Mouse (Mus musculus) B cell, adult 62 days (primary cell): ENCODE results near the gene Gpr137. TPM values are rescaled to one million over a fixed set of nuclear protein-coding genes. Genes with fewer than 3 reads are reported as not detected.

Source experiments
- total RNA-seq: library from RNA; stranded (reverse); gene quantifications from 4 replicates; pipeline ENCODE4 v1.2.4, GENCODE M21; 2023

Gpr137 gene
- 17.0 to 21.0 TPM (median 18.9 TPM) in 4 replicates for total RNA-seq

GRCm38 (mm10) chr19:6942249-6942691, at the start of gene Gpr137:
Gpr137 (minus strand) TSS chr19:6942480.

GRCm38 (mm10) chr19:6987061-6987903, 45.0 kb upstream of the Gpr137 start, which contains the start of gene Vegfb:
Vegfb (minus strand) TSS chr19:6987651.

GRCm38 (mm10) chr19:6980381-6981093, 38.3 kb upstream of the Gpr137 start, which contains the start of gene Fkbp2:
Fkbp2 (minus strand) TSS chr19:6980501.

GRCm38 (mm10) chr19:6975537-6976521, 33.5 kb upstream of the Gpr137 start, which contains the start of gene Plcb3:
Plcb3 (minus strand) TSS chr19:6976470.

DNA sequence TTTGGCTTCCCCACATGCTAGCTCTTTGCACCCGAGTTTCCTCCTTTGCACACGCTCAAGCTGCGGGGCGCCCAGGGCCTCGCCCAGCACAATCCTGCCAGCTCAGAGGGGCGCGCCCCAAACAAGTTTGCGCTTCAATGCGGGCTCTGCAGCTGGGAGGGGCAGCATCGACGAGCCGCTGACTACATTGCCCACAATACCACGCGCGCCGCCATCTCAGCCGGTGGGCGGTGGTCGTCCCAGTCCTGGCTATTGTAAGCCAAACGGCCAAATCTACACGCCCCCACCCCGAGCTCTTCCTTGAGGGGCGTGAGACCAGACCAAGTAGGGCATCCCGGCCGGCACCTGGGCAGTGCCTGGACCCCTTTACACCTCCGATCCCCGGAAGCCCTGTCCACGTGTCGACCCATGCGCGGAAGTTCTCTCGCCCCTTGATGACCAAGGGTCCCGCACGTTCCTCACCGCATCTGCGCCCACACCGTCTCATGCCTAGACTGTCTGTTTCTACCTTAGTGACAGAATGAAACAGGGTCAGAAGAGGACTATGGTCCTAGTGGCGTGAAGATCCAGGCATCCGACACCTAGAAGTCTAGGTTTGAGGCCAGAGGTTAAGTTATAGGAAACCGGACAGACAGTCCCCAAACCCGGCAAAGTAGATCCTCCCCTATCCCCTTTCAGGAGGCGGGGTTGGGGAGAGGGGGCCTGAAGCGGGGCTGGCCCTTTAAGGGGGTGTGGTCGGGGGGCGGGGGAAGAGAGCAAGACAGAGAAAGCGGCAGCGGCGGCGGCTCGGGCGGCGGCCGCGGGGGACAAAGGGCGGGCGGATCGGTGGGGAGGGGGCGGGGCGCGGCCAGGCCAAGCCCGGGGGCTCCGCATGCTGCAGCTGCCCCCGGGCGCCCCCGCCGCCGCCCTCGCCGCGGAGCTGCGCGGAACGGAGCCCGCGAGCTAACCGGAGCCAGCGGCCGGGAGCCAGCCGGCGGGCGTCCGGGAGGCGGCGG, 32.2 kb upstream of the Gpr137 start, which contains the start of gene Ppp1r14b:
Gene Ppp1r14b, plus strand, starts transcription at position 758 of the 995 bp plus-strand sequence.

GRCm38 (mm10) chr19:6941372-6942248, 670 bp downstream of the Gpr137 start, which contains the start of gene Bad:
Bad (plus strand) TSS chr19:6941861.

GRCm38 (mm10) chr19:6934195-6934977, 7.9 kb downstream of the Gpr137 start, which contains the start of gene Kcnk4:
Kcnk4 (minus strand) TSS chr19:6934515.

DNA sequence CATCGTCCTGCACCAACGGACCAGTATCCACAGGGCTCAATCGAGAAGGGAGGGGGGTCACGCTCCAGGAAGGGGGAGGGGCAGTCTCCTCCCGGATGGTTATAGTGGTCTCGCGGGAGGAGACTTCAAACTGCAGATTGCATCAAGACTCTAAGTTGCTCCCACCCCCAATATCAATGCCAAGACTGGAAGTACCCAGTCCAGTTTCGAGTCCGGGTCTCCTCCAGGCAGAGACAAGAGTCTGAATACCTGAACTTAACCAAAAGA, 17.0 kb downstream of the Gpr137 start, which contains the start of gene Catsperz:
Gene Catsperz, minus strand, starts transcription at position 74 of the 267 bp plus-strand sequence.

DNA sequence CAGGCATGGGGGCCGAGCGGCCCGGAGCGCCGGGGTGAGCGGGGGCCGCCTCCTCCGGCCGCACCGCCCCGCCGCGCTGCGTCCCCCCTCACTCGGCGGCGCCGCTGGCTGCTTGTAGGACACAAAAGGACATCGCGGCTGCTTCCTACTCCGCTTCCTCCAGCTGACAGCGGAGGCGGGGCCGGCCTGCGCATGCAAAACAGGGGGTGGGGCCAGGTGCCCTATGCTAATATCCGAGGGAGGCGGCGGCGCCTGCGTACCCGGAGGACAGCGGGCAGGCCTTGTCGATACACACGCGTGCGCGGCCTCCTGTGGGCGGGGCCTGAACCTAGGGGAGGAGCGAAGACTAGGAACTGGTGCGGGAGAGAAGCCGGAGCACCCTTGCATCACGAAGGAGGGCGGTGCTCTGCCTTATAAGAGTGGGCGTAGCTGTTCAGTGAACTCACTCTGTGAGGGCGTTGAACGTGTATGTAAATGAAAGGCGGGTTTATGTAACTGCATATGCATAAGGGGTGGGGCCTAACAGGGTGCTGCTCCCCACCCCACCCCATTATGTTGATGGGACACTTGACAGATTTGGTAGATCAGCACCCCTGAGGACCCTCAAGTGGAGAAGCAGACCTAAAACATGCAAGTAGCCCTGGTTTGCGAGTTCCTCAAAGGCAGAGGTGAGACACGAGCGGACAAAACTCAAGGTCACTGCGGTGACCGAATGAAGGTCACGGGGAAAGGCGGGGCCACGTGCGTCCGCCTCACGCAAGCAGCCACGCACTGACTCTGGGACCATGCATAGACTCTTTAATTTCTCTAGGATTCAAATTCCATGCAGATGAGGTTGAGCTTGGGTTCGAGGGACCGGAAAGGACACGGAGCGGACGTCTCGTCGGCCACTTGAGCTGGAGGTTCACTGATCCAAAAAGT, 20.4 kb downstream of the Gpr137 start, which contains the start of gene Esrra:
Gene Esrra, minus strand, starts transcription at position 167 of the 921 bp plus-strand sequence.

GRCm38 (mm10) chr19:6909507-6910289, 32.6 kb downstream of the Gpr137 start, which contains the start of the genes Trmt112 and Prdx5:
Trmt112 (plus strand) TSS chr19:6909698.
Prdx5 (minus strand) TSS chr19:6910106.

Other genes with a start within 250 kb of the Gpr137 start
- gene Rps6ka4, start 101.8 kb downstream of the Gpr137 start, total RNA-seq: 26.5 to 33.1 TPM (median 30.8 TPM) in 4 replicates
- 19.8 to 33.4 TPM (median 24.6 TPM) in 4 replicates for gene Ccdc88b, start 84.3 kb downstream of the Gpr137 start, total RNA-seq
- gene Trmt112, start 32.8 kb downstream of the Gpr137 start, total RNA-seq: 134 to 168 TPM (median 150 TPM) in 4 replicates
- gene Prdx5, start 32.4 kb downstream of the Gpr137 start, total RNA-seq: 87.1 to 92.5 TPM (median 92.1 TPM) in 4 replicates
- gene Esrra, start 20.7 kb downstream of the Gpr137 start, total RNA-seq: 51.8 to 58.5 TPM (median 55.3 TPM) in 4 replicates
- gene Catsperz, start 17.1 kb downstream of the Gpr137 start, total RNA-seq: not detected in 4 replicates
- 1.0 TPM in 1 of 4 replicates, not detected in the others for gene Kcnk4, start 8.0 kb downstream of the Gpr137 start, total RNA-seq
- 9.9 to 10.3 TPM (median 10.1 TPM) in 4 replicates for gene Bad, start 619 bp downstream of the Gpr137 start, total RNA-seq
- gene Ppp1r14b, start 32.5 kb upstream of the Gpr137 start, total RNA-seq: 65.3 to 101 TPM (median 80.8 TPM) in 4 replicates
- gene Plcb3, start 34.0 kb upstream of the Gpr137 start, total RNA-seq: 14.9 to 17.9 TPM (median 17.1 TPM) in 4 replicates
- gene Fkbp2, start 38.0 kb upstream of the Gpr137 start, total RNA-seq: 23.9 to 26.2 TPM (median 24.8 TPM) in 4 replicates
- 14.5 to 20.1 TPM (median 17.1 TPM) in 4 replicates for gene Vegfb, start 45.2 kb upstream of the Gpr137 start, total RNA-seq
- 23.3 to 28.0 TPM (median 24.6 TPM) in 4 replicates for gene Dnajc4, start 50.1 kb upstream of the Gpr137 start, total RNA-seq
- gene Nudt22, start 53.6 kb upstream of the Gpr137 start, total RNA-seq: 3.6 to 5.8 TPM (median 3.9 TPM) in 4 replicates
- gene Trpt1, start 53.7 kb upstream of the Gpr137 start, total RNA-seq: 4.9 to 6.3 TPM (median 5.6 TPM) in 4 replicates
- gene Fermt3, start 77.0 kb upstream of the Gpr137 start, total RNA-seq: 174 to 177 TPM (median 177 TPM) in 4 replicates
- gene Stip1, start 97.5 kb upstream of the Gpr137 start, total RNA-seq: 97.1 to 124 TPM (median 114 TPM) in 4 replicates
- 5.2 to 8.4 TPM (median 6.8 TPM) in 4 replicates for gene Macrod1, start 114.3 kb upstream of the Gpr137 start, total RNA-seq
- gene Flrt1, start 163.2 kb upstream of the Gpr137 start, total RNA-seq: 0.09 TPM in 1 of 4 replicates, not detected in the others